Mouse (Mus musculus): ENCODE data around the gene Gpr45. TPM values are rescaled to one million over a fixed set of nuclear protein-coding genes. Genes with fewer than 3 reads are reported as not detected.

Gene Gpr45
- polyA plus RNA-seq, 1 experiment: not detected

DNA sequence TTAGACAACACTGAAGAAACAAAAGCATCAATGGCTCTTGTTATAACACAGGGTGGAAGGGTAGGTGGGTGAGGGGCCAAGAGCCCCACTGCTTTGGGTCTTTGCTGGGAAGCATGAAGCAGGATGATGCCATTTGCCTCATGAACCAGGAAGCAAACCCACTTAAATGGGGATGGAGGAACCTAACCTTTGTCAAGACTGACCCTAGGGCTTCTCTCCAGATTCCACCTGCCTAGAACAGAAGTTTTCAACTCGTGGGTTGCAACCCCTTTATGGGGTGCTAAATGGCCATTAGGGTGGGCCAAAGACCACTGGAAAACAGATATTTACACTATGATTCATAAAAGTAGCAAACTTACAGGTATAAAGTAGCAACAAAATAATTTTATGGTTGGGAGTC is 119.9 kb downstream of the Gpr45 start:
- no peak overlapping the region for H3K4me3 ChIP-seq
- H3K79me2 ChIP-seq (ENCODE audit: control insufficient read depth, insufficient read depth): no peaks in the 10 kb centered on the region
- peaks cover 19% of the 10 kb centered on the region for H3K36me3 ChIP-seq (ENCODE audit: control insufficient read depth, insufficient read depth)
- no peak for TF ChIP-seq TCF12 (IDR thresholded peaks at IDR 0.05; ENCODE audit: insufficient read depth, poor library complexity, severe bottlenecking)
- H3K27me3 ChIP-seq (ENCODE audit: control insufficient read depth, insufficient read depth, insufficient read length): no peaks in the 10 kb centered on the region
- H3ac ChIP-seq (ENCODE audit: control insufficient read depth, insufficient read length): no peak overlapping the region
- no peak overlapping the region for H3K4me2 ChIP-seq (ENCODE audit: low read depth)

DNA sequence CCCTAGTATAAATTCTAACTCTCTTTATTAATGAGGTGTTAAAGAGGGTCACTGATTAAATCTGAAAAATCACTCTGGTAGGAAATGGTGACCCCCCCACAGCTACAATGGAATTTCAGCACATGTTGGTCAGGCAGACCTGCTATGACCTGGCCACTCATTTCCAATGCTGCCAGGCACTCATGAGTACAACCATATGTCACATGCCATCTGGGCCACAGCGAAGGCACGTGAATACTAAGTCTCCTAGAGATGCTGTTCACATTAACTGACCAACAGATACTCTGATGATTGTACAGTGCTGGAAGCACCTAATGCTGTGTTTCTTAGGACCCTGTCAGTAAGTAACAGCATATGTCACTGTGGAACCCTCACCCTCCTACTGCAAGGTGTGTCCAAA is 122.1 kb downstream of the Gpr45 start:
- H3K36me3 ChIP-seq (ENCODE audit: control insufficient read depth, insufficient read depth): peaks cover 12% of the 10 kb centered on the region
- no peak overlapping the region for H3ac ChIP-seq (ENCODE audit: control insufficient read depth, insufficient read length)
- no peak overlapping the region for H3K4me3 ChIP-seq
- TF ChIP-seq TCF3 (IDR thresholded peaks at IDR 0.05; ENCODE audit: insufficient read length, low read depth): no peak
- TF ChIP-seq POLR2AphosphoS2 (IDR thresholded peaks at IDR 0.05; ENCODE audit: insufficient read length, low read depth): no peak
- TF ChIP-seq REST (IDR thresholded peaks at IDR 0.05; ENCODE audit: insufficient read depth, insufficient read length): no peak
- TF ChIP-seq MAX (IDR thresholded peaks at IDR 0.05; ENCODE audit: low read depth): no peak
- TF ChIP-seq TCF12 (IDR thresholded peaks at IDR 0.05; ENCODE audit: insufficient read depth, poor library complexity, severe bottlenecking): no peak
- TF ChIP-seq USF1 (IDR thresholded peaks at IDR 0.05; ENCODE audit: low read depth): no peak
- H3K27me3 ChIP-seq (ENCODE audit: control insufficient read depth, insufficient read depth, insufficient read length): no peaks in the 10 kb centered on the region
- no peaks in the 10 kb centered on the region for H3K79me2 ChIP-seq (ENCODE audit: control insufficient read depth, insufficient read depth)
- no peak overlapping the region for H3K4me2 ChIP-seq (ENCODE audit: low read depth)

DNA sequence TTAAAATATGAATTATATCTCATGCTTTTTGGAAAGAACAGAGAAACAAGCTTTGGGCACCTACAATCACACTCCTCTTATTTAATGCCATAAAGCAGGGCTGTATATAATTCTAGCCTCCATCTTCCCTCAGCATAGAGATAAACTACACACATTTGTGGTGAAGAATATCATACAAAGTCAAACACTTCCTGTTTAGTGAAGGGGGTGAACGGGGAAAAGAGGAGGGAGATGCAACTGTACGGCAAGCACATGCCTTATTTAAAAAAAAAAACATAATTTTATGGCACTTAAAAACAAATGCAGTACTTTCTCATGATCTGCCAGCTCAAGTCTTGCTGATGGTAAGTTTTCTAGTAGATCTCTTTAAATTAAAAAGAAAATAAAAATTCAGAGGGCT is 125.5 kb downstream of the Gpr45 start:
- H3K27me3 ChIP-seq (ENCODE audit: control insufficient read depth, insufficient read depth, insufficient read length): no peaks in the 10 kb centered on the region
- H3K36me3 ChIP-seq (ENCODE audit: control insufficient read depth, insufficient read depth): peaks cover 5% of the 10 kb centered on the region
- peaks cover 7% of the 10 kb centered on the region for H3K79me2 ChIP-seq (ENCODE audit: control insufficient read depth, insufficient read depth)
- H3K4me3 ChIP-seq: no peak overlapping the region
- H3ac ChIP-seq (ENCODE audit: control insufficient read depth, insufficient read length): no peak overlapping the region
- TF ChIP-seq USF1 (IDR thresholded peaks at IDR 0.05; ENCODE audit: low read depth) (no peak), TCF12 (IDR thresholded peaks at IDR 0.05; ENCODE audit: insufficient read depth, poor library complexity, severe bottlenecking) (no peak), REST (IDR thresholded peaks at IDR 0.05; ENCODE audit: insufficient read depth, insufficient read length) (no peak), MYOG (IDR thresholded peaks at IDR 0.05; ENCODE audit: control insufficient read depth in 1 of 3, insufficient read depth in 1 of 3, insufficient read length in 2 of 3, low read depth in 2 of 3) (no peak)
- no peak overlapping the region for H3K4me2 ChIP-seq (ENCODE audit: low read depth)

DNA sequence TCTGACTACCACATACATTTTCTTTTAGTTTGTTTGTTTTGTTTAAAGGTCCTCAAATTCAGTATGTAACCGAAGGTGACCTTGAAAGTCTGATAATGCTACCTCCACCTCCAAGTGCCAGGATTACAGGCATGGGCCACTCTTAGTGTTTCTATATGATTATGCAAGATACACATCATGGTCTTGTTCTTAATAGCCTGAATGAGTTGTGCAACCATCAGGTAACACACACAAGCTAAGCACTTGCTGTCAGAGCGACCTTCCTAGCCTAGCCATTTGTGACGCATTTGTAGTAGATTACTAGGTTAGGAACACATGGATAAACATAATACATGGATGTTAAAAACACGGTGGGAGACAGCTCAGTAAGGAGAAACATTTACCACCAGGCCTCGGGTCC is 130.3 kb downstream of the Gpr45 start:
- H3K4me2 ChIP-seq (ENCODE audit: low read depth): no peak overlapping the region

More for the DNA sequence above, 130.3 kb downstream of the Gpr45 start:
- Histone ChIP-seq H3K27me3 (ENCODE audit: control insufficient read depth, insufficient read depth, insufficient read length) (no peaks in the 10 kb centered on the region), H3K36me3 (ENCODE audit: control insufficient read depth, insufficient read depth) (peaks cover 7% of the 10 kb centered on the region), H3ac (ENCODE audit: control insufficient read depth, insufficient read length) (no peak overlapping the region), H3K4me3 (no peak overlapping the region), H3K79me2 (ENCODE audit: control insufficient read depth, insufficient read depth) (peaks cover 17% of the 10 kb centered on the region)
- TF ChIP-seq USF1 (IDR thresholded peaks at IDR 0.05; ENCODE audit: low read depth): no peak
- TF ChIP-seq MYOG (IDR thresholded peaks at IDR 0.05; ENCODE audit: control insufficient read depth in 1 of 3, insufficient read depth in 1 of 3, insufficient read length in 2 of 3, low read depth in 2 of 3): no peak
- TF ChIP-seq CEBPB (IDR thresholded peaks at IDR 0.05; ENCODE audit: insufficient read depth, poor library complexity, severe bottlenecking): no peak
- no peak for TF ChIP-seq MYOD1 (IDR thresholded peaks at IDR 0.05; ENCODE audit: control insufficient read depth in 1 of 3, insufficient read length in 2 of 3, low read depth in 2 of 3)
- TF ChIP-seq MAX (IDR thresholded peaks at IDR 0.05; ENCODE audit: low read depth): no peak
- no peak for TF ChIP-seq E2F4 (IDR thresholded peaks at IDR 0.05; ENCODE audit: insufficient read depth)
- no peak for TF ChIP-seq SRF (IDR thresholded peaks at IDR 0.05; ENCODE audit: control insufficient read depth, insufficient read length, low read depth)
- no peak for TF ChIP-seq POLR2A (IDR thresholded peaks at IDR 0.05; ENCODE audit: insufficient read length, low read depth)
- TF ChIP-seq TCF3 (IDR thresholded peaks at IDR 0.05; ENCODE audit: insufficient read length, low read depth): no peak
- no peak for TF ChIP-seq POLR2AphosphoS2 (IDR thresholded peaks at IDR 0.05; ENCODE audit: insufficient read length, low read depth)
- no peak for TF ChIP-seq TCF12 (IDR thresholded peaks at IDR 0.05; ENCODE audit: insufficient read depth, poor library complexity, severe bottlenecking)
- no peak for TF ChIP-seq REST (IDR thresholded peaks at IDR 0.05; ENCODE audit: insufficient read depth, insufficient read length)

Other genes starting within 250 kb of the Gpr45 start
- 40.8 TPM for gene Mrps9, start 101.6 kb upstream of the Gpr45 start, polyA plus RNA-seq (2012; fragmentation: generic; extraction: Trizol)
- 12.8 TPM for gene Tgfbrap1, start 145.8 kb downstream of the Gpr45 start, polyA plus RNA-seq (2012; fragmentation: generic; extraction: Trizol)
- 12.0 TPM for gene AI597479, start 145.8 kb downstream of the Gpr45 start, polyA plus RNA-seq (2012; fragmentation: generic; extraction: Trizol)
- gene Fhl2, start 244.1 kb downstream of the Gpr45 start, polyA plus RNA-seq (2012; fragmentation: generic; extraction: Trizol): 58.2 TPM

Data from myocyte (in vitro differentiated cells).